Mouse (Mus musculus) thymus, adult 2 months (tissue): ENCODE data around the gene Dpm3.

ENCODE experiments used
- CTCF ChIP-seq: fragments of 200-500 bp; IDR thresholded peaks from 2 replicates; pipeline ENCODE4 v1.5.1; 2012; ENCODE audit warnings: mild to moderate bottlenecking, control low read depth, low read length, moderate library complexity, borderline replicate concordance; ENCODE audit not compliant: control insufficient read depth, poor library complexity, insufficient read depth; ENCODE audit errors: extremely low read depth
- POLR2A ChIP-seq: fragments of 200-500 bp; IDR thresholded peaks from 2 replicates; pipeline ENCODE4 v1.6.1; 2012; ENCODE audit warnings: mild to moderate bottlenecking, low read length, control low read depth, moderate library complexity; ENCODE audit not compliant: control insufficient read depth, poor library complexity, insufficient read depth; ENCODE audit errors: extremely low read depth

DNA sequence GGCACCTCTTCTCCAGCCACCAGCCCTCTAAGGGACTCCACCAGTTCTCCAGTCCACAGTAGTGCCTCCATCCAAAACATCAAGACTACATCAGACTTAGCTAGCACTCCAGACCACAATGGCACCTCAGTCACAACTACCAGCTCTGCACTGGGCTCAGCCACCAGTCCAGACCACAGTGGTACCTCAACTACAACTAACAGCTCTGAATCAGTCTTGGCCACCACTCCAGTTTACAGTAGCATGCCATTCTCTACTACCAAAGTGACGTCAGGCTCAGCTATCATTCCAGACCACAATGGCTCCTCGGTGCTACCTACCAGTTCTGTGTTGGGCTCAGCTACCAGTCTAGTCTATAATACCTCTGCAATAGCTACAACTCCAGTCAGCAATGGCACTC is 28.6 kb upstream of the Dpm3 start:
- TF ChIP-seq CTCF (no peak), POLR2A (no peak)
